Mouse (Mus musculus) liver, postnatal 0 days (tissue): ENCODE measurements around the gene Cradd. TPM values are rescaled to one million over a fixed set of nuclear protein-coding genes. Genes with fewer than 3 reads are reported as not detected.

Experiments used
- ATAC-seq: fragments of 200-750 bp; cut with Nextera tagmentation; 2 replicates; pipeline ENCODE4 v1.8.0; 2017; ENCODE audit warnings: mild to moderate bottlenecking, moderate library complexity
- DNase-seq: peaks from one replicate; pipeline ENCODE4 v3.0.0-alpha.2; 2016
- H3K27ac ChIP-seq: fragments of 300-500 bp; sonication (generic); 2 replicates; pipeline ENCODE4 v1.5.1; 2014; ENCODE audit warnings: antibody characterized with exemption, moderate library complexity, mild to moderate bottlenecking, low read depth
- H3K27me3 ChIP-seq: fragments of 300-500 bp; sonication (generic); 2 replicates; pipeline ENCODE4 v1.6.1; 2014; ENCODE audit warnings: low read length, control low read depth, mixed read lengths; ENCODE audit not compliant: insufficient read depth
- H3K36me3 ChIP-seq: fragments of 300-500 bp; sonication (generic); replicated peaks from 2 replicates; pipeline ENCODE4 v1.6.1; 2014; ENCODE audit warnings: mild to moderate bottlenecking, control low read depth, low read length, moderate library complexity, mixed read lengths; ENCODE audit not compliant: insufficient read depth
- H3K4me1 ChIP-seq: fragments of 300-500 bp; sonication (generic); 2 replicates; pipeline ENCODE4 v1.6.1; 2014; ENCODE audit warnings: antibody characterized with exemption, mild to moderate bottlenecking, control low read depth; ENCODE audit not compliant: insufficient read depth
- H3K4me2 ChIP-seq: fragments of 300-500 bp; sonication (generic); 2 replicates; pipeline ENCODE4 v1.6.1; 2014; ENCODE audit warnings: low read depth, mild to moderate bottlenecking, low read length, moderate library complexity, mixed read lengths
- H3K4me3 ChIP-seq: fragments of 300-500 bp; sonication (generic); 2 replicates; pipeline ENCODE4 v1.5.1; 2014; ENCODE audit warnings: low read depth, low read length
- H3K9ac ChIP-seq: fragments of 300-500 bp; sonication (generic); replicated peaks from 2 replicates; pipeline ENCODE4 v1.6.1; 2014; ENCODE audit warnings: mild to moderate bottlenecking, moderate library complexity
- H3K9me3 ChIP-seq: fragments of 300-500 bp; sonication (generic); 2 replicates; pipeline ENCODE4 v1.6.1; 2016; ENCODE audit warnings: mild to moderate bottlenecking, control low read depth, low read length, mixed read lengths
- CTCF ChIP-seq: sonication (generic); IDR thresholded peaks from 2 replicates; pipeline ENCODE4 v1.5.1; 2016; ENCODE audit warnings: antibody characterized with exemption, low read depth
- EP300 ChIP-seq: IDR thresholded peaks from 2 replicates; pipeline ENCODE4 v1.6.1; 2016; ENCODE audit warnings: antibody characterized with exemption, low read depth, mild to moderate bottlenecking
- WGBS: fragments of 180-500 bp; shearing (Covaris S2); extraction: QIAGEN DNeasy Blood & Tissue Kit; methylation state at CpG from one replicate; pipeline ENCODE4 v1.1.7; 2014; ENCODE audit not compliant: insufficient replicate concordance; 5-methylcytosine and 5-hydroxymethylcytosine counted together
- polyA plus RNA-seq: library from polyadenylated mRNA; unstranded; fragments of >200 nt; fragmentation: Nextera tagmentation; extraction: Ambion mirVana; gene quantifications from 2 replicates; pipeline ENCODE4 v1.2.1, GENCODE M21; 2015

The Cradd gene
- polyA plus RNA-seq, 1 experiment from 2014 or later = 6.5 TPM

DNA sequence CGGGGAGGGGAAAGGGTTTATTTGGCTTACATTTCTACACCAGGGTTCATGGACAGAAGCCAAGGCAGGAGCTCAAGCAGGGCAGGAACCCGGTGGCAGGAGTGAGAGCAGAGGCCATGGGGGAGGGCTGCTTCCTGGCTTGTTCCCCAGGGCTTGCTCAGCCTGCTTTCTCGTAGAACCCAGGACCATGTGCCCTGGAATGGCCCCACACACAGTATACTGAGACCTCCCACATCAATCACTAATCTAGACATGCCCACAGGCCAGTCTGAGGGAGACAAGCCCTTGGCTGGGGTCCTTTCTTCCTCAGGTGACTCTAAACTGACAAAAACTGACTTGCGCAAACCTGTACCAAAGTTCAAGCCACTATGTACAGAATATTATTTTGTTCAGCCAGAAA, 19.7 kb downstream of the Cradd start:
- 43% methylated on average over 4 of the region's 4 CpGs for WGBS
- H3K4me3 ChIP-seq = no peak overlapping the region
- peak overlapping the region; percentile 64 for H3K27ac ChIP-seq
- H3K9ac ChIP-seq = no peak overlapping the region
- H3K9me3 ChIP-seq = no peaks in the 10 kb centered on the region
- H3K36me3 ChIP-seq = 0 out of 2 replicates have a peak, but pooled peaks cover 2% of the 10 kb centered on the region
- H3K4me1 ChIP-seq = peaks cover 22% of the 10 kb centered on the region
- DNase-seq = peak; percentile 47
- H3K4me2 ChIP-seq = peak overlapping the region; percentile 36; the same call in 1 of the 2 replicates
- TF ChIP-seq EP300 (no peak), CTCF (no peak)
- peak; percentile 84 for ATAC-seq
- no peaks in the 10 kb centered on the region for H3K27me3 ChIP-seq

- Histone ChIP-seq H3K9me3 (no peaks in the 10 kb centered on the region), H3K27ac (no peak overlapping the region), H3K27me3 (no peaks in the 10 kb centered on the region), H3K4me3 (no peak overlapping the region), H3K36me3 (0 out of 2 replicates have a peak, but pooled peaks cover under 1% of the 10 kb centered on the region), H3K9ac (no peak overlapping the region), H3K4me1 (peaks cover 24% of the 10 kb centered on the region), H3K4me2 (no peak overlapping the region)
- TF ChIP-seq CTCF (no peak), EP300 (no peak)
- DNase-seq (no peak), ATAC-seq (no peak)
- WGBS = 66% methylated on average over 12 of the region's 12 CpGs
These were observed 21.4 kb downstream of the Cradd start for GRCm38 (mm10) chr10:95302211-95303163.

- no peak for TF ChIP-seq EP300
- no peak for TF ChIP-seq CTCF
- H3K4me2 ChIP-seq = no peak overlapping the region
- H3K4me1 ChIP-seq = peaks cover 25% of the 10 kb centered on the region
- no peak overlapping the region for H3K4me3 ChIP-seq
- H3K27ac ChIP-seq = no peak overlapping the region
- no peaks in the 10 kb centered on the region for H3K27me3 ChIP-seq
- H3K9me3 ChIP-seq = no peaks in the 10 kb centered on the region
- H3K36me3 ChIP-seq = no peaks in the 10 kb centered on the region
- no peak overlapping the region for H3K9ac ChIP-seq
- DNase-seq (no peak), ATAC-seq (no peak)
- WGBS = 66% methylated on average over 8 of the region's 8 CpGs
These were observed 23.6 kb downstream of the Cradd start for GRCm38 (mm10) chr10:95300178-95300793.

GRCm38 (mm10) chr10:95299808-95300133, 24.2 kb downstream of the Cradd start:
- no peak for DNase-seq
- Histone ChIP-seq H3K27me3 (no peaks in the 10 kb centered on the region), H3K4me3 (no peak overlapping the region), H3K9me3 (no peaks in the 10 kb centered on the region), H3K36me3 (no peaks in the 10 kb centered on the region), H3K4me1 (peaks cover 23% of the 10 kb centered on the region), H3K9ac (no peak overlapping the region), H3K4me2 (no peak overlapping the region), H3K27ac (no peak overlapping the region)
- WGBS = 75% methylated on average over 7 of the region's 7 CpGs
- ATAC-seq = no peak
- no peak for TF ChIP-seq CTCF
- no peak for TF ChIP-seq EP300

DNA sequence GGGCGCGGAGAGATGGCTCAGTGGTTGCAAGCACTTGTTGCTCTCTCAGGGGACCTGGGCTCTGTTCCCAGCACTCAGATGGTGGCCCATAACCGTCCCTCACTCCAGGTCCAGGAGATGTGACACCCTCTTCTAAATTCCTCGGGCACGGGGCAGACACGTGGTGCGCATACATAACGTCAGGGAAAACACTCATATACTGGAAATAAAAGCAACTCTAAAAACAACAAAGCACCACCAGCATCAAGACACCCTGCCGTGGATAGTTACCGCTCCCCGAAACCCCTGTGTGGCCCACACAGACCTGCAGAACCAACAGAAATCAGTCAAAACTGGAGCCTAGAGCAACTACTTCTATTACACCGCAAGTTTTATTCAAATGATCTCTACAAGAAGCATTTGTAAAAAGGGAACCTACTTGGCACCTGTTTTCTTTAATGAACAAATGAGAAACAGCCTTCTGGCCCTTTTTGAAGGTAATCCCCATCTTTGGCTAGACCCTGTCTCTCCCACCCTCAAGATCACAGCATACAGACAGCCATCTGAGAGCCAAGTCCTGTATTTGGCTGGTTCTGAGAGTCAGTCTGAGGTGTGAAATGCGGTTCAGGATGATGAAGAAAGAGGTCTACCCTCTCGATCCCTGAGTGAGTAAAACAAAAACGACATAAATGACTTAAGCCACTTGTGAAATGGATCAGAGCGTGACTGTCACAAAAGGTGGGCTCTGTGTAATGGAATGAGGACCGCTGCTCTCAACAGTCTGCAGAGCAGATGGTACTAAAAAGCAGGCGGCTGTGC, 24.7 kb downstream of the Cradd start:
- Histone ChIP-seq H3K4me3 (no peak overlapping the region), H3K4me1 (peaks cover 17% of the 10 kb centered on the region), H3K9ac (no peak overlapping the region), H3K9me3 (no peaks in the 10 kb centered on the region), H3K27ac (no peak overlapping the region), H3K27me3 (no peaks in the 10 kb centered on the region), H3K36me3 (no peaks in the 10 kb centered on the region), H3K4me2 (no peak overlapping the region)
- no peak for ATAC-seq
- TF ChIP-seq EP300 = no peak
- no peak for TF ChIP-seq CTCF
- DNase-seq = no peak
- 79% methylated on average over 18 of the region's 18 CpGs for WGBS

- H3K9ac ChIP-seq = no peak overlapping the region
- peaks cover 10% of the 10 kb centered on the region for H3K4me1 ChIP-seq
- DNase-seq (no peak), ATAC-seq (no peak)
- TF ChIP-seq EP300 = no peak
- no peak for TF ChIP-seq CTCF
- H3K9me3 ChIP-seq = no peaks in the 10 kb centered on the region
- no peaks in the 10 kb centered on the region for H3K27me3 ChIP-seq
- H3K36me3 ChIP-seq = no peaks in the 10 kb centered on the region
- H3K4me3 ChIP-seq = no peak overlapping the region
- no peak overlapping the region for H3K4me2 ChIP-seq
- H3K27ac ChIP-seq = peak overlapping the region; percentile 30; the same call in 1 of the 2 replicates
- 70% methylated on average over 6 of the region's 6 CpGs for WGBS
These were observed 25.4 kb downstream of the Cradd start for GRCm38 (mm10) chr10:95298504-95298903.
